Mouse (Mus musculus): ENCODE measurements around the gene Cfap43. TPM values are rescaled to one million over a fixed set of nuclear protein-coding genes. Genes with fewer than 3 reads are reported as not detected.
A peak's percentile ranks its signal among the peaks of the same experiment; 100 is the strongest.

Gene Cfap43
- polyA plus RNA-seq, 1 experiment: 0.94 TPM

DNA sequence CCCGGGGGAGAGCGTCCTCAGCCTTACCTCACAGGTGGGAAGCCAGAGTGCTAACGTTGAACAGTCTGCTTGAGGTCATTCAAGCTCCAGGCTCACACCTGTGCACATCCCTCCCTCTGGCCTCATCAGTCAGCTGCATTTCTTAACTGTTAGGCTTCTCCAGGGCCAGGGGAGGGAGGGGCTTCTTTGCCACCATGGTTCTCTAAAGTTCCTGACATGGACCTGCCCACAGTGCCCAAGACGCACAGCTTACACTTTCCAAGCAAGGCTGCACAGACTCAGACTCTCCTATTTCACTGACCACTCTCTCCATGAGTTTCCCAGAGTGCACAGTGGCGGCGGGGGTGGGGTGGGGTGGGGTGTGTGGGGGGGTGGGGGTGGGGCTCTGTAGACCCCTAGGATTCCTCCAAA, 10.1 kb downstream of the Cfap43 start:
- Histone ChIP-seq H3K4me3 (ENCODE audit: insufficient read depth, low read length) (no peak overlapping the region), H3K27ac (ENCODE audit: insufficient read depth, low read length) (no peak overlapping the region), H3K4me1 (ENCODE audit: control insufficient read depth, insufficient read depth, low read length) (no peaks in the 10 kb centered on the region)
- TF ChIP-seq POLR2A (IDR thresholded peaks at IDR 0.05; ENCODE audit: extremely low read depth, insufficient read depth, low read length) (no peak), CTCF (IDR thresholded peaks at IDR 0.05; ENCODE audit: extremely low read depth, insufficient read depth, low read length) (no peak)

DNA sequence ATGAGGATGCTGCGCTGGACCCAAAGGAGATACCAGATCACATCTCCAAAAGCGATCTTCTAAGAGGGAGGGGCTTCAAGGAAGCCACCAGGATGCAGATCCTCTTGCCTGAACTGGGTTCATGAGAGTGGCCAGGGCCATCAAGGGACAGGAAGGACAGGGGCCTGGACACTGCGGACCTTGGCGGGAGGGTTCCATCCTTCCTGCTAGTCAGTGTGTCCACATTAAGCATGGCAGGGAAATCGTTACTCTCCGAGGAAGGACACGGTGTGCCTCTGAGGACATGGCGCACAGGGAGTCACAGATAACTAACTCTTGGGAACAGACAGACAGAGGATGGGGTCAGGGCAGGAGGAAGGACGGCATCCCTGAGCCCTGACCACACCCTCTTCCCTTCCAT, 11.5 kb downstream of the Cfap43 start:
- H3K27ac ChIP-seq (ENCODE audit: insufficient read depth, low read length): no peak overlapping the region
- TF ChIP-seq CTCF (IDR thresholded peaks at IDR 0.05; ENCODE audit: extremely low read depth, insufficient read depth, low read length) (no peak), POLR2A (IDR thresholded peaks at IDR 0.05; ENCODE audit: extremely low read depth, insufficient read depth, low read length) (no peak)

DNA sequence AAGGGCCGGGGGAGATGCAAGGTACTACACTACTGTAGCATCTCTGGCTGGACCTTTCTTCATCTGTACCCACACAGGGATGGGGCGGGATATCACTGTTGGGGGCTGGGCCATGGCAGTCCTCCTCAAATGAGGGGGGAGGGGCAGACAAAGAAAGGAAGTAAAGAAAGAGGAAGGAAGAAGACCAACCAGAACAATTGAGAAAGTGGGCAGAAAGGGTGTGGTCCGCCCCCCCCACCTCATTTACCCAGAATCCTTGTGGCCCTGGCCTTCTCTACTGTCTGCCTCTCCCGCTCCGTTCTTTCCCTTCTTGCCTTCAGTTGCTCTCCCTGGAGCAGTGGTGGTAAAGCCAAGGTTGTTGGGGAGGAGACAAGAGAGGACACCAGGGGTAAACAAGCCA, 13.5 kb downstream of the Cfap43 start:
- TF ChIP-seq CTCF (IDR thresholded peaks at IDR 0.05; ENCODE audit: extremely low read depth, insufficient read depth, low read length) (no peak), POLR2A (IDR thresholded peaks at IDR 0.05; ENCODE audit: extremely low read depth, insufficient read depth, low read length) (no peak)
- Histone ChIP-seq H3K4me3 (ENCODE audit: insufficient read depth, low read length) (no peak overlapping the region), H3K27ac (ENCODE audit: insufficient read depth, low read length) (no peak overlapping the region), H3K4me1 (ENCODE audit: control insufficient read depth, insufficient read depth, low read length) (no peaks in the 10 kb centered on the region)

More for the DNA sequence above, 11.5 kb downstream of the Cfap43 start:
- no peaks in the 10 kb centered on the region for H3K4me1 ChIP-seq (ENCODE audit: control insufficient read depth, insufficient read depth, low read length)
- no peak overlapping the region for H3K4me3 ChIP-seq (ENCODE audit: insufficient read depth, low read length)

DNA sequence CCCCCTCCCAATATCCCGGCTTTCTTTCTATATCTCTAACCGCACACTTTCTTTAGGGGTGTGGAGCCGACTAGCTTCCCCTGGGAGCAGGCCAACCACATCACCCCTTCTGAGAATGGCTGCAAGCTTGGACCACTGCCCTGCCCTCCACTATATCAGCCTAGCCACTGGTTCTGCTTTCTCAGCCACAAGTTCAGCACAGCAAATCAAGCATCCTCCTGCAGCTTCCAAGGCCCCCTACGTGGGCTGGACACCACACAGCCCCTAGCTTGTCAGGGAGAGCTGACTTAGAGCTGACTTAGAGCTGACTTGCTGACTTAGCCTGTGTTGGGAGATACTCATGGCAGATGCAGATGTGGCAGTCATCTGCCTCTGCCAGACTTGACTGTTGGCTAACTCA, 14.0 kb downstream of the Cfap43 start:
- no peaks in the 10 kb centered on the region for H3K4me1 ChIP-seq (ENCODE audit: control insufficient read depth, insufficient read depth, low read length)
- H3K4me3 ChIP-seq (ENCODE audit: insufficient read depth, low read length): no peak overlapping the region
- TF ChIP-seq CTCF (IDR thresholded peaks at IDR 0.05; ENCODE audit: extremely low read depth, insufficient read depth, low read length) (no peak), POLR2A (IDR thresholded peaks at IDR 0.05; ENCODE audit: extremely low read depth, insufficient read depth, low read length) (no peak)
- no peak overlapping the region for H3K27ac ChIP-seq (ENCODE audit: insufficient read depth, low read length)

DNA sequence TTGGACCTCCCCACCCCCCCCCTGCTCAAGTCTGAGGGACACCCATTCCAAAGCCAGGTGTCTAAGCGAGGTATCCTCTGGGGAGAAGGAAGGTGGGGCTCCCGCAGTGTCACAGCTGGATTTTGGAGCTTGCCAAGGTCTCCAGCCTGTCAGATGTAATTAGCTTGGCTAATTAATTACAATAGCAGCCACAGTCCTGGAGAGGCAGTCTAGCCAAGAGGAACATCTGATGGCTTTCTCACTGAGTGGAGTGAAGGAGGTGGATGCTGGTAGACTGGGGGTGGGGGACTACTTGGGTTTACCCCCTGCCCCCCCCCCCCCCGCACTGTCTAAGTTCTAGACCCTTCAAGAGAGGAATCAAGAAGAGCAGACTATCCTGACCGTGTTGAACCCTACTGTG, 15.4 kb downstream of the Cfap43 start:
- Histone ChIP-seq H3K4me1 (ENCODE audit: control insufficient read depth, insufficient read depth, low read length) (no peaks in the 10 kb centered on the region), H3K4me3 (ENCODE audit: insufficient read depth, low read length) (no peak overlapping the region), H3K27ac (ENCODE audit: insufficient read depth, low read length) (no peak overlapping the region)
- no peak for TF ChIP-seq POLR2A (IDR thresholded peaks at IDR 0.05; ENCODE audit: extremely low read depth, insufficient read depth, low read length)
- no peak for TF ChIP-seq CTCF (IDR thresholded peaks at IDR 0.05; ENCODE audit: extremely low read depth, insufficient read depth, low read length)

DNA sequence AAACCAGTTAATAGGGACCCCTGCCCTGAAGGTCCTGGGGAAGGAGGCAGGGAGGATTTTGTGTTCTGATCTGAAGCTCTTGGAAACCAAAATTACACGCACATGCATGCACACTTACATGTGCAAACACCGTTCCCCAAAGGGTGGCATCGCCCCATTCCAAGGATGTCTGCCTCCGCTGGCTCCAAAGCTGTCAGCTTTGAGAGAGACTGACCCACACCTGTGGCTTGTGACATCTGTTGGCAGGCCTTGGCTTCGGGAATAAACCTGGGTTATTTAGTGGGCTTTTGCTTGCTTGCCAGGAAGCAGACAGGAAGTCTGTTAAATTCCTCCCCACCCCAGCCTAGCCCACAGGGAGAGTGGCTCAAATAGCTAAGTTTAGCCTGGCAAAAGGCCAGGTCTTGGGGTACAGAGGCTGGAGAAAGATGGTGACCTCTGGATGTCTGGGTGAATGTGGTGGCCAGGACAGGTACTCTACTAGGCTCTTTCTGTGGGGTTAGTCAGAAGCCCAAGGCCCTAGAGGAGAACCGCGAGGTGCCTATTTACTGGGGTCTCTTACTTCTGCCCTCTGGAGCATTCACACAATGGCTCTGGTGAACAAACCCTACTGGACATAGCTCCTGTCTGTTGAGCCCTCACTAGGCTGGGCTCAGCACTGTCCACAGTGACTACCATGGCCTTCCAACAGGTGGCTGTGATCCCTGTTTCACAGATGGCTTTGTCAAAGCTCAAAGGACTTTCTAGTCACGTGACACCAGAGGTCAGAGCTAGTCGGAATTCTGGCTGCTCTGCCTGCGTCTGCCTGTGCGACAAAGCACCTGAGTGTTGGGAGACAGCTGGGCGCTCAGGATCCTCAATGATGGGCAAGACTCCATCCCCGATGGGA, 16.5 kb downstream of the Cfap43 start:
- Histone ChIP-seq H3K4me1 (ENCODE audit: control insufficient read depth, insufficient read depth, low read length) (no peaks in the 10 kb centered on the region), H3K27ac (ENCODE audit: insufficient read depth, low read length) (no peak overlapping the region)
- no peak for TF ChIP-seq CTCF (IDR thresholded peaks at IDR 0.05; ENCODE audit: extremely low read depth, insufficient read depth, low read length)
- no peak for TF ChIP-seq POLR2A (IDR thresholded peaks at IDR 0.05; ENCODE audit: extremely low read depth, insufficient read depth, low read length)

DNA sequence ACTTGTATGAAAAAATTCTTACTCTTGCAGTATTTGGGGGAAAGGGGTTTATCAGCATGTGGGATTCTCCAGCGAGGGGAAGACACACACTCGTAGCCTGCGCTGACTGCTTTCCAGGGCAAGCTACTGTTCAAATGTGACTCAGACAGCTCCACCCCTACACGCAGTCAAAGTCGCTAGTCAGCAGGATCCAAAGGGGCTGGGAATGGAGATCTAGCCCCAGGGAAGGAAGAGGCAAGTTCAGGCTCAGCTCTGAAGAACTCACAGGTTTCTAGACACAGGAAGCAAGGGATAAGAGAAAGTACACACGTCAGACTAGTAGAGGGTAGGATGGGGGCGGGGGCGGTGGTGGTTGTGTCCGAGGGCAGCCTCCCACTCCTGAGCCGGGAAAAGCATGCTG, 18.5 kb downstream of the Cfap43 start:
- TF ChIP-seq POLR2A (IDR thresholded peaks at IDR 0.05; ENCODE audit: extremely low read depth, insufficient read depth, low read length): no peak
- TF ChIP-seq CTCF (IDR thresholded peaks at IDR 0.05; ENCODE audit: extremely low read depth, insufficient read depth, low read length): no peak
- H3K4me3 ChIP-seq (ENCODE audit: insufficient read depth, low read length): no peak overlapping the region
- no peaks in the 10 kb centered on the region for H3K4me1 ChIP-seq (ENCODE audit: control insufficient read depth, insufficient read depth, low read length)
- H3K27ac ChIP-seq (ENCODE audit: insufficient read depth, low read length): no peak overlapping the region

More for the DNA sequence above, 16.5 kb downstream of the Cfap43 start:
- no peak overlapping the region for H3K4me3 ChIP-seq (ENCODE audit: insufficient read depth, low read length)

DNA sequence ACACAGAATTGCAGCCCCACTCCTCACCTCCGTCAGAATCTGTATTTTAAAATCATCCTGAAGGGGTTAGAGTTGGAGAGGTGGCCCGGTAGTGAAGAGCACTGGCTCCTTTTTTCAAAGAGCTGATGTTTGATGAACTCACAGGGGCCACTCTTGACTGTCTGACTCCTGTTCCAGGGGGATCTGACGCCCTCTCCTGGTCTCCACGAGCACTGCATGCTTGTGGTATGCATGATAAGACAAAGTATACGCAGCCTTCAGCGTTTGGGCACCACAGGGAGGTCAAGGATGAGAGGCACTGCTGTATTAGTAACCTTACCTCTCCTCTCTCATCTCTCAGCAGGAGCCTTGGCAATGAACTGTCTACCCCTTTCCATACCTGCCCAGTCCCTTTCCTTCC, 19.1 kb downstream of the Cfap43 start:
- Histone ChIP-seq H3K27ac (ENCODE audit: insufficient read depth, low read length) (no peak overlapping the region), H3K4me1 (ENCODE audit: control insufficient read depth, insufficient read depth, low read length) (no peaks in the 10 kb centered on the region), H3K4me3 (ENCODE audit: insufficient read depth, low read length) (no peak overlapping the region)
- 0 out of 2 replicates have a peak, but pooled peaks have one; percentile 13 for TF ChIP-seq CTCF (IDR thresholded peaks at IDR 0.05; ENCODE audit: extremely low read depth, insufficient read depth, low read length)
- no peak for TF ChIP-seq POLR2A (IDR thresholded peaks at IDR 0.05; ENCODE audit: extremely low read depth, insufficient read depth, low read length)

DNA sequence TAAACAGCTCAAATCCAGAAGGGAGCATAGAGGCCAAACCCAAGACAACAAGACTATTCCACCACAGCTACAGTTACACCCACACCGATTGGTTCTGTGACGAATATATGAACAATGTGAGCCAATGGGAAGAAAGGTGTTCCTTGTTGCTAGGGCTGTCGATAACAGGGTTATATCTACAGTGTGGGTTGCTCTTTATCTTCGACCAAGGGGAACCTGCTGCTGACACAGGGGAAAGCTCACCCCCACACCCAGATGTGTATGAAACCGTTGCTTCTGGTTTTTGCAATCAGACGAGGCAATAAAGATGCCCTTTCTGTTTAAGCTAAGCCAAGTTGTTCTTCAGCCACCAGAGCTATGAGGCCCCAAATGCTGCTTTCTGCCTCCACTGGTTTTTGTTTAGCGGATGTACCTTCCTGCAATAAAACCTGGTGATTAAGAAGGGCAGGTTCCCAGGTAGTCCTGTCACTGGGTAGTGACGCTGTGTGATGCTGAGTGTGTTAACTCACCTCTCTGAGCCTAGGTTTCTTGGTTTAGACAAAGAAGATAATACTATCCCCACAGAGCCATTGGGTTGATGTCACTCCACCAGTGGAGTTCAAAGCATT, 20.5 kb downstream of the Cfap43 start:
- Histone ChIP-seq H3K4me1 (ENCODE audit: control insufficient read depth, insufficient read depth, low read length) (no peaks in the 10 kb centered on the region), H3K4me3 (ENCODE audit: insufficient read depth, low read length) (no peak overlapping the region), H3K27ac (ENCODE audit: insufficient read depth, low read length) (no peak overlapping the region)
- no peak for TF ChIP-seq POLR2A (IDR thresholded peaks at IDR 0.05; ENCODE audit: extremely low read depth, insufficient read depth, low read length)
- TF ChIP-seq CTCF (IDR thresholded peaks at IDR 0.05; ENCODE audit: extremely low read depth, insufficient read depth, low read length): no peak

DNA sequence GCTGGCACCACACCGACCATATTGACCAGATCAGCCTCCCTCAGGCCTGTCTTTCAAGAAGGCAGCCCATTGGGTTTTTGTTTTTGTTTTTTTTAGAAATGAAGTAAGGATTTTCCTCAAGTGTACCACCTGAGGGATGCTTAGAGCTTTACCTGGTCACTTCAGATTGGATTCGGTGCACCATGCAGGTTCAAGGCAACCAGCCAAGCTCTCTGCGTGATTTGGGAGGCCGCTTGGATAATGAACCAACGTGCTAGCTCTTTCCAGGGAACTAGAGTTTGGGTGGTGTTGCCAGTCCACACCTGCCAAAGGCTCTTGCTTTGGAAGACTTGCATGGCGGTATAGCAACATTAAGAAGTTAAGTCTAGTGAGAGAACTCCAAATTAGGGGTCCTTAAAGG, 26.0 kb downstream of the Cfap43 start:
- TF ChIP-seq POLR2A (IDR thresholded peaks at IDR 0.05; ENCODE audit: extremely low read depth, insufficient read depth, low read length) (no peak), CTCF (IDR thresholded peaks at IDR 0.05; ENCODE audit: extremely low read depth, insufficient read depth, low read length) (no peak)
- Histone ChIP-seq H3K4me3 (ENCODE audit: insufficient read depth, low read length) (no peak overlapping the region), H3K27ac (ENCODE audit: insufficient read depth, low read length) (no peak overlapping the region), H3K4me1 (ENCODE audit: control insufficient read depth, insufficient read depth, low read length) (no peaks in the 10 kb centered on the region)

All from cortical plate, adult 2 months (tissue).